Mouse (Mus musculus) heart, embryonic 16.5 days (tissue): ENCODE results near the gene Olfr374. TPM values are rescaled to one million over a fixed set of nuclear protein-coding genes. Genes with fewer than 3 reads are reported as not detected.
A peak's percentile ranks its signal among the peaks of the same experiment; 100 is the strongest.
"Not testable (repeated sequence)": the region's sequence is repeated elsewhere in the genome, so short reads cannot be mapped to it uniquely, and the experiment has no call there.

Experiments used
- ATAC-seq: fragments of 200-750 bp; cut with Nextera tagmentation; replicated peaks from 2 replicates; pipeline ENCODE4 v1.8.0; 2017; ENCODE audit warnings: moderate number of reproducible peaks; ENCODE audit not compliant: insufficient read depth, low FRiP score; ENCODE audit errors: extremely low read depth
- H3K27ac ChIP-seq: fragments of 300-500 bp; sonication (generic); 2 replicates; pipeline ENCODE4 v1.5.1; 2014; ENCODE audit warnings: mild to moderate bottlenecking, low read length, control low read depth, moderate library complexity
- H3K27me3 ChIP-seq: fragments of 300-500 bp; sonication (generic); 2 replicates; pipeline ENCODE4 v1.6.1; 2014; ENCODE audit warnings: low read length, mixed read lengths; ENCODE audit not compliant: control insufficient read depth, insufficient read depth
- H3K36me3 ChIP-seq: fragments of 300-500 bp; sonication (generic); 2 replicates; pipeline ENCODE4 v1.6.1; 2014; ENCODE audit not compliant: control insufficient read depth, insufficient read depth
- H3K4me1 ChIP-seq: fragments of 300-500 bp; sonication (generic); 2 replicates; pipeline ENCODE4 v1.6.1; 2014; ENCODE audit warnings: low read length, mixed read lengths; ENCODE audit not compliant: control insufficient read depth, insufficient read depth
- H3K4me2 ChIP-seq: fragments of 300-500 bp; sonication (generic); 2 replicates; pipeline ENCODE4 v1.6.1; 2014; ENCODE audit warnings: low read depth, mild to moderate bottlenecking, control low read depth, low read length
- H3K4me3 ChIP-seq: fragments of 300-500 bp; sonication (generic); 2 replicates; pipeline ENCODE4 v1.5.1; 2014; ENCODE audit warnings: mild to moderate bottlenecking, control low read depth, low read length
- H3K9ac ChIP-seq: fragments of 300-500 bp; sonication (generic); 2 replicates; pipeline ENCODE4 v1.6.1; 2014; ENCODE audit warnings: low read length, control low read depth
- H3K9me3 ChIP-seq: fragments of 300-500 bp; sonication (generic); replicated peaks from 2 replicates; pipeline ENCODE4 v1.6.1; 2016; ENCODE audit warnings: low read length; ENCODE audit not compliant: control insufficient read depth
- WGBS: fragments of 180-500 bp; shearing (Covaris S2); extraction: QIAGEN DNeasy Blood & Tissue Kit; methylation state at CpG from one replicate; pipeline ENCODE4 v1.1.7; 2014; 5-methylcytosine and 5-hydroxymethylcytosine counted together
- polyA plus RNA-seq: library from polyadenylated mRNA; unstranded; fragments of >200 nt; fragmentation: Nextera tagmentation; extraction: Ambion mirVana; gene quantifications from 2 replicates; pipeline ENCODE4 v1.2.1, GENCODE M21; 2015

The Olfr374 gene
- polyA plus RNA-seq, 1 experiment from 2014 or later: not detected

DNA sequence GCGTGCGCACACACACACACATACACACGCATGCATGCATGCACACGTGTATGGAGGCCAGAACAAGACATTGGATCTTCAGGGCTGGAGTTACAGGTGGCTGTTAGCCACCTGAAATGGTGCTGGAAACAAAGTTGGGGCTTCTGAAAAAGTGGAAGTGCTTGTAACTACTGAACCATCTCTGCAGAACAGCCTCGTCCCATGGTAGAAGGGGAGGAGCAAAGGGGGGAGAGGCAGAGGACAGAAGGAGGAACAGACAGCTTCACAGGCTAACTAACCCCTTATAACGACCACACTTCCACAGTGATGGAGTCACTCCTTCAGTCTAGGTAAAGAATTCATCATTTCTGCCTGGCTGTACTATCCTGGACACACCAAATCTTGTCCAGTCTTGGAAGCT, 4.0 kb downstream of the Olfr374 start:
- ATAC-seq: no peak
- Histone ChIP-seq H3K27me3 (no peaks in the 10 kb centered on the region), H3K9me3 (no peaks in the 10 kb centered on the region), H3K4me2 (no peak overlapping the region), H3K27ac (no peak overlapping the region), H3K9ac (no peak overlapping the region), H3K4me3 (no peak overlapping the region), H3K36me3 (no peaks in the 10 kb centered on the region), H3K4me1 (no peaks in the 10 kb centered on the region)
- WGBS: 70% methylated on average over 6 of the region's 6 CpGs

DNA sequence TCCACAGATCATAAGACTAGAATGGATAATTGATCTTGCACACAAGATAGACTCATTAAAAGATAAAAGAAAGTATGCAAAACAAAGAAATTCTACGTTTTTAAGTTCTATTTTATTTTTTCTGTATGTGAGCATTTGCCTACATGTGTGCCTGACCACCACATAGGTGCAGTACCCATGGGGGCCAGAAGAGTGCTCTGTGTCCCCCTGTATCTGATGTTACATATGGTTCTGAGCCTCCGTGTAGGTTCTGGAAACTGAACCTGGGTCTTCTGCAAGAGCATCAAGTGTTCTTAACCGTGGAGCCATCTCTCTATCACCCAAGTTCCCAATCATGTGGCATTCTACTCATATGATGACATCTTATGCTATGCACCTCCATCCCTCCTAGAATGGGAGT, 5.6 kb downstream of the Olfr374 start:
- ATAC-seq: no peak
- WGBS: 66% methylated on average over 3 of the region's 3 CpGs
- Histone ChIP-seq H3K36me3 (no peaks in the 10 kb centered on the region), H3K9ac (no peak overlapping the region), H3K4me1 (no peaks in the 10 kb centered on the region), H3K27me3 (no peaks in the 10 kb centered on the region), H3K4me2 (no peak overlapping the region), H3K9me3 (no peaks in the 10 kb centered on the region), H3K27ac (no peak overlapping the region), H3K4me3 (no peak overlapping the region)

DNA sequence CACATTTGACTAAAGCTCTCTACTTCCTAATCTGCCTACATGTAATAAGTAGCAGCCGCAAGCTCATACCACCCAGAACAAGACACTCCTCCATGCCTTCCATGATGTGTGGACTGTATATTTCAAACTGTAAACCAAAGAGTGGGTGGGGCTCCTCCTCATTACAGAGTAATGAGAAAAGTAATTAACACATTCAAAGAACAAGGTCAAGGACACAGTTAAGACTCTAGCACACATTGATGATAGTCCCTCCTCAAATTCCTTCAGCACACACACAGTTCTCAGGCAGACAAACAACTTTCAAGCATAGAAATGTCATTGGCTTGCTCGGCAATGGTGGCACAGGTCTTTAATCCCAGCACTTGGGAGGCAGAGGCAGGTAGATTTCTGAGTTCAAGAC, 8.4 kb downstream of the Olfr374 start:
- Histone ChIP-seq H3K9ac (no peak overlapping the region), H3K36me3 (no peaks in the 10 kb centered on the region), H3K27me3 (no peaks in the 10 kb centered on the region), H3K9me3 (no peaks in the 10 kb centered on the region), H3K4me1 (no peaks in the 10 kb centered on the region), H3K4me3 (no peak overlapping the region), H3K27ac (no peak overlapping the region), H3K4me2 (no peak overlapping the region)
- 87% methylated on average over 2 of the region's 2 CpGs for WGBS
- ATAC-seq: no peak

DNA sequence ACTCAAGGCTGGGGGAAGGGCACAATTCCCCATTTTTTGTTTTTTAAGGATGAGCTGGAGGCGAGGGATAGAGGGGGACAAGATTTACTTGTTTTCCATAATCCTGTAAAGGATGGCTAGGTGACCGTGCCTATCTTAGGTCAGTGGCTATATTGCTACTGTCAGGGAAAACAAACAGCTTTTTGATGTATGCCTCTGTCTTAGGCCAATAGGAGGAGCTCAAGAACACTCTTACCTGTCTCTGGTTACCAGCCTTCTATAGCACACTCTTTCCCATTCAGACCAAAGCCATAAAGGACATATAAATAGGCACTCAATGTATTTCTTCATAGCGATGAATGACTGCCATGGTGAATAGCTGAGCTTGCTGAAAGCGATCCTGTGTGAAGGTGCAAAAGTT, 11.8 kb downstream of the Olfr374 start:
- H3K27ac ChIP-seq: no peak overlapping the region
- no peak overlapping the region for H3K9ac ChIP-seq
- no peak for ATAC-seq
- WGBS: 45% methylated on average over 4 of the region's 4 CpGs
- H3K4me2 ChIP-seq: no peak overlapping the region
- no peaks in the 10 kb centered on the region for H3K36me3 ChIP-seq
- no peaks in the 10 kb centered on the region for H3K9me3 ChIP-seq
- no peaks in the 10 kb centered on the region for H3K4me1 ChIP-seq
- no peaks in the 10 kb centered on the region for H3K27me3 ChIP-seq
- no peak overlapping the region for H3K4me3 ChIP-seq

DNA sequence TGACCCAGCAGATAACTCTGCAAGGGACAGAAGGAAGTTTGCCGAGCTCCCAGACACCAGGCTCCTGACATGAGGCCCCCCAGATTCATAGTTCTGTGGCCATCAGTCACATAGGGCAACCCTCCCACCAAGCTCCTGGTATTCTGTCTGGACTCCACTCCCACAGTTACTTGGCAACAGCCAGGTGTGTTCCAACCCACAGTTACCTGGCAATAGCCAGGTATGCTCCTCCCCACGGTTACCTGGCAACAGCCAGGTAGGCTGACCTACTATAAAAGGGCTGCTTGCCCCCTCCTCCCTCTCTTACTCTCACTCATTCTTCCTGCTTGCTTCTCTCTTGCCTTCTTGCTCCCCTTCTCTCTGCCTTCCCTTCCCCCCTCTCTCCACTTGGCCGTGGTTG, 14.6 kb downstream of the Olfr374 start:
- H3K27me3 ChIP-seq, H3K9me3 ChIP-seq, H3K4me1 ChIP-seq, H3K27ac ChIP-seq, H3K4me2 ChIP-seq, H3K9ac ChIP-seq, ATAC-seq, H3K4me3 ChIP-seq, H3K36me3 ChIP-seq: not testable (repeated sequence)
- WGBS: 46% methylated on average over 3 of the region's 3 CpGs

DNA sequence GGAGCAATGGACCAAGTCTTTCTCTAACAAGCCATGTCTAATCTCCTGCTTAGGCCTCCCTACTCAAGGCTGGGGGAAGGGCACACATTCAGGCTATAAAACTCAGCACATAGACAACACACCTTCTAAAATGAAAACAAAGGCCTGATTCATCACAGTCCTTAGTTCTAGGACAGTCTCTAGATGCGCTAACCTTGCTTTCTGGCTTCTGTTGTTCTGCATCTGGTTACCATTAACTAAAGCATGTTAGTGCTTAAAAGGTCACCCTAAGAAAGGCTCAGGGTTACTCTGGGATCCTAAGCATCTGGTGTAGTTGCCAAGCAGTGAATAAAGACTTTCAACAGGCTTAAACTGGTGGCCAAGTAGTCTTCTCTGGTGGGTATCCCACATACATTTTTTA, 15.2 kb downstream of the Olfr374 start:
- Histone ChIP-seq H3K27ac (no peak overlapping the region), H3K9me3 (no peaks in the 10 kb centered on the region), H3K27me3 (no peaks in the 10 kb centered on the region), H3K4me3 (no peak overlapping the region), H3K9ac (no peak overlapping the region), H3K36me3 (no peaks in the 10 kb centered on the region), H3K4me1 (no peaks in the 10 kb centered on the region), H3K4me2 (no peak overlapping the region)
- 89% methylated on average over 1 of the region's 1 CpGs for WGBS
- ATAC-seq: no peak

DNA sequence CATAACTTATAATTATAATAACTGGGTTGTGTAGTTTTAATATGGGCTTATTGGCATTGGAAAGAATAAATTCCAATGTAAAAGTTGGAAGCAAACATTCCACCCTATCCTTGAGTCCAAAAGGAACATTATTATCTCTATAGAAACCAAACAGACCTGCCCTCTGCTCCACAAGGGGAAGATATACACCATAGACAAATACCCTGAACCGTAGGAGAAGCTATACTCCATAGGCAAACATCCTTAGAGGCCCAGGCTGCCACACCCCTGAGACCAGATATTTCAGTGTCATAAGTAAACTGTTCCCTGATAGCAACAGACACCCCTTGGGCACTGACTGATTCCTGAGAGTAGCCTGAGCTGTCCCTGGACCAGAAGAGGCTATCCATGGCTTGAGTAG, 21.0 kb downstream of the Olfr374 start:
- WGBS: 63% methylated on average over 1 of the region's 1 CpGs

DNA sequence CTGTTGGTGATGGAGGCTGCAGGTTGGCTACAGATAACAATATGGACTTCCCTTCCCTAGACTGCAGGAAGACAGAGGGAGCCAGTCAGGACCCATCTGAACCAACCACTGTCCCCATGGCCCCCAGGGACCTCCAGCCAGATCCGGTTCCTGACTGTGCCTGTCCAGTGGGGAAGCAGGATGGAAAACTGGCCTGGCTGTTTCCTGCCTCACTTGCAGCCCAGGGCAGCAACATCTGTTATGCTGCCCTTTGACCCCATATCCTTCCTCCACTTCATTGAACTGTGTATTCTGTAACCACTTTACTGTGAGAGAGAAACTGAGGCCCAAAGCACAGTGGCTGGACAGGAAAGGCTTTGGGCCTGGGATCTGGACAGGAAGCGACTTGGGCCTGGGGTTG, 24.4 kb downstream of the Olfr374 start:
- WGBS: 62% methylated on average over 2 of the region's 2 CpGs
- no peak overlapping the region for H3K9ac ChIP-seq
- no peak overlapping the region for H3K4me3 ChIP-seq
- H3K4me1 ChIP-seq: peaks cover 20% of the 10 kb centered on the region
- H3K27ac ChIP-seq: peak overlapping the region; percentile 59
- H3K4me2 ChIP-seq: no peak overlapping the region
- no peaks in the 10 kb centered on the region for H3K9me3 ChIP-seq
- H3K27me3 ChIP-seq: no peaks in the 10 kb centered on the region
- no peak for ATAC-seq
- no peaks in the 10 kb centered on the region for H3K36me3 ChIP-seq

More for the DNA sequence above, 21.0 kb downstream of the Olfr374 start:
- Histone ChIP-seq H3K27ac (no peak overlapping the region), H3K4me1 (peaks cover 5% of the 10 kb centered on the region), H3K36me3 (no peaks in the 10 kb centered on the region), H3K27me3 (no peaks in the 10 kb centered on the region), H3K4me3 (no peak overlapping the region), H3K4me2 (no peak overlapping the region), H3K9ac (no peak overlapping the region), H3K9me3 (no peaks in the 10 kb centered on the region)
- no peak for ATAC-seq

DNA sequence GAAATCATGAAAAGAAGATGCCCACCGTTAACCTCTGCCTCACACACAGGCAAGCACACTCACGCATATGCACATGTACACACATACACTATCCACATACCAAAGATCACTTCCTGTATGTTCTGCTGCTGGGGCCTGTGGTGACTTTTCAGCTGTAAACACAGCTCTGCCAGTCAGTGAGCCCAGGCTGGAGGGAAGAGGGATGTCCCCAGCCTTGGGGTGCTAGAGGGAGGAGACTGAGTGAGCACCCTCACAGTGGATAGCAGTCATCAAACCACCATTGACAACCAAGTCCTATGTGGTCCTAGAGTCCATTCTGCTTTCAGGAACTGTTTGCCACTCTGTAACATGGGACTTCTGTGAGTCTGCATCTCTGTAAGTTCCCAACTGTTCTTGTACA, 25.1 kb downstream of the Olfr374 start:
- 84% methylated on average over 2 of the region's 2 CpGs for WGBS
- H3K36me3 ChIP-seq: no peaks in the 10 kb centered on the region
- no peak overlapping the region for H3K4me2 ChIP-seq
- H3K9me3 ChIP-seq: no peaks in the 10 kb centered on the region
- peak overlapping the region; percentile 59 for H3K27ac ChIP-seq
- no peak overlapping the region for H3K4me3 ChIP-seq
- H3K9ac ChIP-seq: no peak overlapping the region
- no peak for ATAC-seq
- H3K27me3 ChIP-seq: no peaks in the 10 kb centered on the region
- H3K4me1 ChIP-seq: peaks cover 20% of the 10 kb centered on the region

DNA sequence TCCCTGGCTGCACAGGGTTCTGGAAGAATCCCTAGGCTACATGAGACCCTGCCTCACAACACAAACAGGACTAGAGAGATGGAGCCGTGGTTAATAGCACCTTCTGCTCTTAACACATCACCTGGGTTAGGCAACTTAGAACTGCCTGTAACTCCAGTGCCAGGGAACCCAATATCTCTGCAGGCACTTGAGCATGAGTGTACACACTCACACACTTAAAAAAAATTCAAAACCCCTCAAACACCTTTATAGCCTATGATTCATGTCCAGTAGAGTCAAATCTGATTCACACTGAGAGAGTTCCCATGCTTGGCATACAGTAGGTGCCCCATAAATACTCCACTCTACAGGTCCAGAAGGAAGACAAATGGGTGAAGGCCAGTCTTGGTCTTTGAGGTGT, 25.6 kb downstream of the Olfr374 start:
- no peak overlapping the region; the same call in 1 of the 2 replicates for H3K27ac ChIP-seq
- H3K27me3 ChIP-seq: no peaks in the 10 kb centered on the region
- WGBS: 69% methylated on average over 1 of the region's 1 CpGs
- peaks cover 25% of the 10 kb centered on the region for H3K4me1 ChIP-seq
- H3K4me2 ChIP-seq: no peak overlapping the region
- no peaks in the 10 kb centered on the region for H3K9me3 ChIP-seq
- ATAC-seq: no peak
- no peak overlapping the region for H3K4me3 ChIP-seq
- no peak overlapping the region for H3K9ac ChIP-seq
- H3K36me3 ChIP-seq: no peaks in the 10 kb centered on the region
